Mouse (Mus musculus): Measurements from ENCODE around the gene Erich4. TPM values are rescaled to one million over a fixed set of nuclear protein-coding genes. Genes with fewer than 3 reads are reported as not detected.

The Erich4 gene
- polyA plus RNA-seq, 1 experiment from 2014 or later, result not detected

GRCm38 (mm10) chr7:25617376-25618160 lies 1.9 kb upstream of the Erich4 start:
- Histone ChIP-seq H3K9me3 (ENCODE audit: control insufficient read depth, low read length) (no peaks in the 10 kb centered on the region), H3K27me3 (ENCODE audit: control insufficient read depth, insufficient read depth, low read length) (no peaks in the 10 kb centered on the region), H3K36me3 (ENCODE audit: control insufficient read depth, insufficient read depth, low read length) (no peaks in the 10 kb centered on the region), H3K4me2 (ENCODE audit: low read depth) (no peak overlapping the region), H3K4me1 (ENCODE audit: control insufficient read depth, insufficient read depth, low read length) (no peaks in the 10 kb centered on the region), H3K27ac (ENCODE audit: low read depth, low read length) (no peak overlapping the region), H3K4me3 (ENCODE audit: low read depth, low read length) (no peak overlapping the region), H3K9ac (ENCODE audit: low read length) (no peak overlapping the region)
- ATAC-seq (ENCODE audit: insufficient read depth, low FRiP score, low TSS enrichment) (no peak), DNase-seq (ENCODE audit: low spot score) (no peak)
- 89% methylated on average over 10 of the region's 10 CpGs for WGBS

DNA sequence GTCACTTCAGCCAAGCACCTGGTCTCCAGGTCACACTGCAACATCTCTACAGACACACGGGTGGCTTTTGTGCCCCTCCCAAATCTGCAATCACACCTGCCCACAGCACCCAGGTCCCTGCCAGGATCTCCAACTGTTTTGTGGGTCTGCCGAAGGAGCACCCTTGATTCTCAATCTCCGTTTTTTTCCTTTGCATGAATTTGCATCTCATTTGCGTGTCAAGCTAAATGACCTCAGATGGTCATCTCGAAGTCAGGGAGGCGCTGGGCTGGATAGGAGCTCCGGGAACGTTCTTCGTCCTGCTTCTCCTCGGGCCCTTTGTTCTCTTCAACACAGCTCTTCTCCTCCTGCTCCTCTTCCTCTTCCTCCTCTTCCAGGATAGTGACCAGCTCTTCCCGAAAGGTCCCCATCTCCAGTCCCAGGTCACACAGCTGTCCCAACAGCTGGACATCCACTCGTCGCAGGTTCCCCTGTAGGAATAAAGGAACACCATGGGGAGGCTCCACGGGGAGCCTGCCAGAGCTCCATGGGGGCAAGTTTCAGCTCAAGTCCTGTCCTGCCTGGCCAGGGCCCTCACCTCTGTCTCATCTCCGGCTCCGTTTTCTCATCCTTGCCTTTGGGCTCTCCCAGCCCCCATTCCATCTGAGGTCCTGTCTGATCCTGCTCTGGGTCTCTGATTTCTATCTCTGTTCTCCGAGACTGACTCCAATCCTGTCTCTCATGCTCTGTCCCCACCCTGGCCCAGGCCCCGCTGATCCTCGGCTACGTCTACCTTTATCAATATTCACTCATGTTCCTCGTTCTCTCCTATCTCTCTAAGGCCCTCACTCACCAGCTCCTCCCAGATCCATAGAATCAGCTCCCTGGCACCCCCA lies 624 bp downstream of the Erich4 start:
- no peaks in the 10 kb centered on the region for H3K36me3 ChIP-seq (ENCODE audit: control insufficient read depth, insufficient read depth, low read length)
- no peak for ATAC-seq (ENCODE audit: insufficient read depth, low FRiP score, low TSS enrichment)
- 65% methylated on average over 21 of the region's 21 CpGs for WGBS
- H3K4me3 ChIP-seq (ENCODE audit: low read depth, low read length), result no peak overlapping the region
- no peaks in the 10 kb centered on the region for H3K4me1 ChIP-seq (ENCODE audit: control insufficient read depth, insufficient read depth, low read length)
- H3K27me3 ChIP-seq (ENCODE audit: control insufficient read depth, insufficient read depth, low read length), result no peaks in the 10 kb centered on the region
- H3K9ac ChIP-seq (ENCODE audit: low read length), result no peak overlapping the region
- no peaks in the 10 kb centered on the region for H3K9me3 ChIP-seq (ENCODE audit: control insufficient read depth, low read length)
- H3K27ac ChIP-seq (ENCODE audit: low read depth, low read length), result no peak overlapping the region
- no peak for DNase-seq (ENCODE audit: low spot score)
- no peak overlapping the region for H3K4me2 ChIP-seq (ENCODE audit: low read depth)

- no peak for DNase-seq (ENCODE audit: low spot score)
- 80% methylated on average over 5 of the region's 5 CpGs for WGBS
Observed at GRCm38 (mm10) chr7:25614086-25614485, 1.6 kb downstream of the Erich4 start.

GRCm38 (mm10) chr7:25611501-25611900 lies 4.2 kb downstream of the Erich4 start:
- no peaks in the 10 kb centered on the region for H3K9me3 ChIP-seq (ENCODE audit: control insufficient read depth, low read length)
- H3K9ac ChIP-seq (ENCODE audit: low read length), result no peak overlapping the region
- no peak overlapping the region for H3K27ac ChIP-seq (ENCODE audit: low read depth, low read length)
- no peaks in the 10 kb centered on the region for H3K4me1 ChIP-seq (ENCODE audit: control insufficient read depth, insufficient read depth, low read length)
- no peak overlapping the region for H3K4me2 ChIP-seq (ENCODE audit: low read depth)
- H3K27me3 ChIP-seq (ENCODE audit: control insufficient read depth, insufficient read depth, low read length), result no peaks in the 10 kb centered on the region
- WGBS, result 65% methylated on average over 7 of the region's 7 CpGs
- ATAC-seq (ENCODE audit: insufficient read depth, low FRiP score, low TSS enrichment) (no peak), DNase-seq (ENCODE audit: low spot score) (no peak)
- H3K4me3 ChIP-seq (ENCODE audit: low read depth, low read length), result no peak overlapping the region
- no peaks in the 10 kb centered on the region for H3K36me3 ChIP-seq (ENCODE audit: control insufficient read depth, insufficient read depth, low read length)

More at GRCm38 (mm10) chr7:25614086-25614485, 1.6 kb downstream of the Erich4 start:
- no peak overlapping the region for H3K4me2 ChIP-seq (ENCODE audit: low read depth)
- no peak overlapping the region for H3K27ac ChIP-seq (ENCODE audit: low read depth, low read length)
- H3K9me3 ChIP-seq (ENCODE audit: control insufficient read depth, low read length), result no peaks in the 10 kb centered on the region
- H3K27me3 ChIP-seq (ENCODE audit: control insufficient read depth, insufficient read depth, low read length), result no peaks in the 10 kb centered on the region
- no peak for ATAC-seq (ENCODE audit: insufficient read depth, low FRiP score, low TSS enrichment)
- H3K4me3 ChIP-seq (ENCODE audit: low read depth, low read length), result no peak overlapping the region
- H3K4me1 ChIP-seq (ENCODE audit: control insufficient read depth, insufficient read depth, low read length), result no peaks in the 10 kb centered on the region
- no peak overlapping the region for H3K9ac ChIP-seq (ENCODE audit: low read length)
- no peaks in the 10 kb centered on the region for H3K36me3 ChIP-seq (ENCODE audit: control insufficient read depth, insufficient read depth, low read length)

DNA sequence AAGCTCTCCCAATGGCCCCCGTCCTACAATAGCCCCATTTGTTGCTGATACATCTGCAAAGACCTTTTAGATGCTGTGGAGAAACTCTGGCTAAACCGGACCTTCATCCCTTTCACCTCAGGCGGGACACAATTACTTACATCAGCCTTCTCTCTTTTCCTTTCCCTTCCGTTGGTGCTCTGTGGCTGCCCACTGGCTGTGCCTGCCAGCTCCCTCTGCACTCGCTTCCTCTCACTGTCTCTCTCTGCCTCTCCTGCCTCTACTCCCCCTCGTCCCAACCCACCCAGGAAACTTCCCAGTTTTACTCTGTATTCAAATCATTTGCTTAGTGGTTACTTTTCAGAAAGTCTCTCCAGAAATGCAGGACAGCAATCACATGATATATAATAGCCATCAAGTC lies 5.6 kb downstream of the Erich4 start:
- DNase-seq (ENCODE audit: low spot score) (no peak), ATAC-seq (ENCODE audit: insufficient read depth, low FRiP score, low TSS enrichment) (no peak)
- WGBS, result 48% methylated on average over 6 of the region's 6 CpGs
- H3K4me1 ChIP-seq (ENCODE audit: control insufficient read depth, insufficient read depth, low read length), result no peaks in the 10 kb centered on the region
- no peak overlapping the region for H3K4me2 ChIP-seq (ENCODE audit: low read depth)
- H3K36me3 ChIP-seq (ENCODE audit: control insufficient read depth, insufficient read depth, low read length), result no peaks in the 10 kb centered on the region
- H3K9ac ChIP-seq (ENCODE audit: low read length), result no peak overlapping the region
- no peak overlapping the region for H3K27ac ChIP-seq (ENCODE audit: low read depth, low read length)
- no peak overlapping the region for H3K4me3 ChIP-seq (ENCODE audit: low read depth, low read length)
- H3K27me3 ChIP-seq (ENCODE audit: control insufficient read depth, insufficient read depth, low read length), result no peaks in the 10 kb centered on the region
- H3K9me3 ChIP-seq (ENCODE audit: control insufficient read depth, low read length), result no peaks in the 10 kb centered on the region

GRCm38 (mm10) chr7:25607196-25607595 lies 8.5 kb downstream of the Erich4 start:
- Histone ChIP-seq H3K36me3 (ENCODE audit: control insufficient read depth, insufficient read depth, low read length) (no peaks in the 10 kb centered on the region), H3K27me3 (ENCODE audit: control insufficient read depth, insufficient read depth, low read length) (no peaks in the 10 kb centered on the region), H3K4me3 (ENCODE audit: low read depth, low read length) (no peak overlapping the region), H3K9me3 (ENCODE audit: control insufficient read depth, low read length) (no peaks in the 10 kb centered on the region), H3K27ac (ENCODE audit: low read depth, low read length) (no peak overlapping the region), H3K4me2 (ENCODE audit: low read depth) (no peak overlapping the region), H3K9ac (ENCODE audit: low read length) (no peak overlapping the region), H3K4me1 (ENCODE audit: control insufficient read depth, insufficient read depth, low read length) (no peaks in the 10 kb centered on the region)
- WGBS, result 91% methylated on average over 2 of the region's 2 CpGs
- DNase-seq (ENCODE audit: low spot score) (no peak), ATAC-seq (ENCODE audit: insufficient read depth, low FRiP score, low TSS enrichment) (no peak)

GRCm38 (mm10) chr7:25606625-25607063 lies 9.0 kb downstream of the Erich4 start:
- no peak for ATAC-seq (ENCODE audit: insufficient read depth, low FRiP score, low TSS enrichment)

GRCm38 (mm10) chr7:25601346-25601745 lies 14.3 kb downstream of the Erich4 start:
- H3K9ac ChIP-seq (ENCODE audit: low read length), result no peak overlapping the region
- H3K36me3 ChIP-seq (ENCODE audit: control insufficient read depth, insufficient read depth, low read length), result no peaks in the 10 kb centered on the region
- H3K27me3 ChIP-seq (ENCODE audit: control insufficient read depth, insufficient read depth, low read length), result no peaks in the 10 kb centered on the region
- no peak overlapping the region for H3K4me3 ChIP-seq (ENCODE audit: low read depth, low read length)
- ATAC-seq (ENCODE audit: insufficient read depth, low FRiP score, low TSS enrichment), result no peak
- no peak overlapping the region for H3K27ac ChIP-seq (ENCODE audit: low read depth, low read length)
- 90% methylated on average over 16 of the region's 16 CpGs for WGBS
- no peak overlapping the region for H3K4me2 ChIP-seq (ENCODE audit: low read depth)
- no peaks in the 10 kb centered on the region for H3K9me3 ChIP-seq (ENCODE audit: control insufficient read depth, low read length)
- no peaks in the 10 kb centered on the region for H3K4me1 ChIP-seq (ENCODE audit: control insufficient read depth, insufficient read depth, low read length)
- DNase-seq (ENCODE audit: low spot score), result no peak

More at GRCm38 (mm10) chr7:25606625-25607063, 9.0 kb downstream of the Erich4 start:
- no peaks in the 10 kb centered on the region for H3K27me3 ChIP-seq (ENCODE audit: control insufficient read depth, insufficient read depth, low read length)
- H3K4me3 ChIP-seq (ENCODE audit: low read depth, low read length), result no peak overlapping the region
- no peaks in the 10 kb centered on the region for H3K9me3 ChIP-seq (ENCODE audit: control insufficient read depth, low read length)
- no peak overlapping the region for H3K4me2 ChIP-seq (ENCODE audit: low read depth)
- WGBS, result 82% methylated on average over 4 of the region's 4 CpGs
- no peak overlapping the region for H3K9ac ChIP-seq (ENCODE audit: low read length)
- DNase-seq (ENCODE audit: low spot score), result no peak
- no peaks in the 10 kb centered on the region for H3K4me1 ChIP-seq (ENCODE audit: control insufficient read depth, insufficient read depth, low read length)
- no peaks in the 10 kb centered on the region for H3K36me3 ChIP-seq (ENCODE audit: control insufficient read depth, insufficient read depth, low read length)
- no peak overlapping the region for H3K27ac ChIP-seq (ENCODE audit: low read depth, low read length)

Data from neural tube, embryonic 11.5 days (tissue).